Mouse (Mus musculus): ENCODE measurements around the gene Plce1.
A peak's percentile ranks its signal among the peaks of the same experiment; 100 is the strongest.

The Plce1 gene

GRCm38 (mm10) chr19:38745810-38746491 lies 265.0 kb downstream of the Plce1 start:
- no peak for DNase-seq

GRCm38 (mm10) chr19:38746492-38747014 lies 265.6 kb downstream of the Plce1 start:
- DNase-seq, result no peak

- no peak for DNase-seq
Measured at GRCm38 (mm10) chr19:38750192-38750591, 269.3 kb downstream of the Plce1 start.

- DNase-seq, result no peak
Measured at GRCm38 (mm10) chr19:38757161-38757560, 276.3 kb downstream of the Plce1 start.

GRCm38 (mm10) chr19:38758056-38758455 lies 277.1 kb downstream of the Plce1 start:
- DNase-seq, result no peak

- DNase-seq, result no peak
Measured at GRCm38 (mm10) chr19:38758685-38759472, 278.0 kb downstream of the Plce1 start.

GRCm38 (mm10) chr19:38760441-38760840 lies 279.5 kb downstream of the Plce1 start:
- no peak for DNase-seq

- DNase-seq, result no peak
Measured at GRCm38 (mm10) chr19:38766306-38766705, 285.4 kb downstream of the Plce1 start.

- DNase-seq, result peak; percentile 59
Measured at GRCm38 (mm10) chr19:38775548-38775947, 294.6 kb downstream of the Plce1 start.

- no peak for DNase-seq
Measured at GRCm38 (mm10) chr19:38778805-38779204, 297.9 kb downstream of the Plce1 start.

GRCm38 (mm10) chr19:38783542-38783941 lies 302.6 kb downstream of the Plce1 start:
- DNase-seq, result no peak

GRCm38 (mm10) chr19:38787756-38788155 lies 306.8 kb downstream of the Plce1 start:
- no peak for DNase-seq

GRCm38 (mm10) chr19:38793563-38794045 lies 312.7 kb downstream of the Plce1 start:
- no peak for DNase-seq

- no peak for DNase-seq
Measured at GRCm38 (mm10) chr19:38796546-38796945, 315.6 kb downstream of the Plce1 start.

GRCm38 (mm10) chr19:38798291-38798690 lies 317.4 kb downstream of the Plce1 start:
- no peak for DNase-seq

GRCm38 (mm10) chr19:38798801-38799200 lies 317.9 kb downstream of the Plce1 start:
- no peak for DNase-seq

GRCm38 (mm10) chr19:38818191-38818590 lies 337.3 kb downstream of the Plce1 start:
- no peak for DNase-seq

GRCm38 (mm10) chr19:38818766-38819426 lies 338.0 kb downstream of the Plce1 start, which contains the start of gene Noc3l:
Noc3l (minus strand) TSS chr19:38819237.
- DNase-seq, result peak; percentile 94

GRCm38 (mm10) chr19:38819427-38819802 lies 338.5 kb downstream of the Plce1 start:
- no peak for DNase-seq

- no peak for DNase-seq
Measured at GRCm38 (mm10) chr19:38820186-38820804, 339.4 kb downstream of the Plce1 start.

GRCm38 (mm10) chr19:38833224-38833623 lies 352.3 kb downstream of the Plce1 start:
- DNase-seq, result no peak

All from retina, postnatal 1 day (tissue).